Mouse (Mus musculus): ENCODE data around the gene Camta1. TPM values are rescaled to one million over a fixed set of nuclear protein-coding genes. Genes with fewer than 3 reads are reported as not detected.

The Camta1 gene
- polyA plus RNA-seq, 2 experiments, result 7.3 to 32.8 TPM

DNA sequence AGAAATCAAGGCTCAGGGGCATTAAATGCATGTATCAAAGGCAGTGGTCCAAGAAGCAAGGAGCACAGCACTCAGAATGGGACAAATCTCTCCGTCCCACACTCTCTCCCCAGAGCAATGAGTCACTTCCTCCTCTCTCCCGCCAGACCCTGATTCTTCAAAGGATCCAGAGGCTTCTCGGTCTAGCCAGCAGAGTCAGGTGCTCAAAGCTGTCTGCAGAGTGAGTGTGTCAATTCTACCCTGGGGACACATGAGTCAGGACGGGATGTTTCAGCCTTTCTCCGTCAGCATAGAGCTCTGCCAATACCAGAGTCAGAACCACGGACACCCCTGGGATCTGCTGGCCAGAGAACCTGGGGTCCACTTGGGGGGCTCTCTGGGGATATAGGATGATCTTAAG, 226.9 kb downstream of the Camta1 start:
- Histone ChIP-seq H3K36me3 (replicated peaks; ENCODE audit: control insufficient read depth, insufficient read depth, low read depth) (no peaks in the 10 kb centered on the region), H3K27me3 (ENCODE audit: control insufficient read depth, insufficient read depth, low read length) (no peaks in the 10 kb centered on the region), H3K4me1 (replicated peaks; ENCODE audit: control insufficient read depth in 2 of 2, insufficient read depth in 2 of 2, low read length in 1 of 2) (no peaks in the 10 kb centered on the region), H3K4me3 (ENCODE audit: insufficient read depth in 1 of 2, low read depth in 2 of 2, low read length in 2 of 2) (no peak overlapping the region), H3K27ac (no peak overlapping the region), H3K9me3 (ENCODE audit: control insufficient read depth, low read length) (no peaks in the 10 kb centered on the region), H3K4me2 (ENCODE audit: low read depth) (no peak overlapping the region), H3K9ac (replicated peaks) (no peak overlapping the region)
- 26% methylated on average over 6 of the region's 6 CpGs for WGBS (ENCODE audit: insufficient replicate concordance)
- DNase-seq (ENCODE audit: low read depth in 3 of 3, low spot score in 3 of 3), result no peak
- TF ChIP-seq CTCF (IDR thresholded peaks at IDR 0.05; ENCODE audit: low read depth) (no peak), EP300 (IDR thresholded peaks at IDR 0.05; ENCODE audit: low read depth) (no peak)
- ATAC-seq (ENCODE audit: insufficient read depth), result no peak

DNA sequence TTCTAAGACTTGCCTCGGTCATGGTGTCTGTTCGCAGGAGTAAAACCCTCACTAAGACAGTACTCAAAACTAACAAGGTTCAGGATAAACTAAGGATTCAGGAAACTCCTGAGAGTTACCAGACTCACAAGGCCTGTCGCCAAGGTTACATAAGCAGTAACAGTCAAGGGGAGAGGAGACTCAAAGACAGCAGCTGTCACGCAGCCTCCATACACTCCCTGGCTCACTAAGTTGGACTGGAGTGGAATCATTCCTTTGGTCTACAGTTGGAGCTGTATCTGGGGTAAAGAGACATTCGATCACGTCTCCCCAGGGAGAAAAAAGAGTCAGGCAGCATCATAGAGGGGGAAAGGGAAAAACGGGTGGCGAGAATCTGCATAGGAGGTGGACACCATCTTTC, 227.9 kb downstream of the Camta1 start:
- Histone ChIP-seq H3K27ac (no peak overlapping the region), H3K9me3 (ENCODE audit: control insufficient read depth, low read length) (no peaks in the 10 kb centered on the region), H3K9ac (replicated peaks) (no peak overlapping the region), H3K36me3 (replicated peaks; ENCODE audit: control insufficient read depth, insufficient read depth, low read depth) (no peaks in the 10 kb centered on the region), H3K4me1 (replicated peaks; ENCODE audit: control insufficient read depth in 2 of 2, insufficient read depth in 2 of 2, low read length in 1 of 2) (no peaks in the 10 kb centered on the region), H3K4me3 (ENCODE audit: insufficient read depth in 1 of 2, low read depth in 2 of 2, low read length in 2 of 2) (no peak overlapping the region), H3K4me2 (ENCODE audit: low read depth) (no peak overlapping the region), H3K27me3 (ENCODE audit: control insufficient read depth, insufficient read depth, low read length) (no peaks in the 10 kb centered on the region)
- DNase-seq (ENCODE audit: low read depth in 3 of 3, low spot score in 3 of 3), result no peak
- TF ChIP-seq EP300 (IDR thresholded peaks at IDR 0.05; ENCODE audit: low read depth), result no peak
- no peak for TF ChIP-seq CTCF (IDR thresholded peaks at IDR 0.05; ENCODE audit: low read depth)
- WGBS (ENCODE audit: insufficient replicate concordance), result 73% methylated on average over 8 of the region's 8 CpGs
- ATAC-seq (ENCODE audit: insufficient read depth), result no peak

DNA sequence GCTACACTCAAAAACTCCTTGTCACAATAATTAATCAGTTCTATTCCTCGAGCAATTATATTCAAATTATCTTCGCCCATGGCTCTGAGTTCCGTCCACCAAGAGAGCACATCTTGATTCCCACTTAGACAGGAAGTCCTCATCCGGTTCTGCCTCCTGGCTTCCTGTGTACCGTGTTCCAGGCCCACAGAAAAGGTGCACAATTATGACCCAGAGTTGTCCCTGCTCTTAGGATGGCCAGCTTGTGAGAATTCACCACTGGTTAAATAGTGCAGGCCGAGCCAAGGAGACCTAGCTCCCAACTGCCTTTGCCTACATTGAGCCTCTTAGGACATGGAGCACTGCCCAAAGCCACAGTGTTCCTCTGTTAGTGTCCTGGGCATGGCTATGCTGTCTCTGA, 229.4 kb downstream of the Camta1 start:
- no peak overlapping the region for H3K4me2 ChIP-seq (ENCODE audit: low read depth)
- H3K36me3 ChIP-seq (replicated peaks; ENCODE audit: control insufficient read depth, insufficient read depth, low read depth), result no peaks in the 10 kb centered on the region
- no peak for ATAC-seq (ENCODE audit: insufficient read depth)
- no peaks in the 10 kb centered on the region for H3K4me1 ChIP-seq (replicated peaks; ENCODE audit: control insufficient read depth in 2 of 2, insufficient read depth in 2 of 2, low read length in 1 of 2)
- H3K27me3 ChIP-seq (ENCODE audit: control insufficient read depth, insufficient read depth, low read length), result no peaks in the 10 kb centered on the region
- H3K9ac ChIP-seq (replicated peaks), result no peak overlapping the region
- no peak for DNase-seq (ENCODE audit: low read depth in 3 of 3, low spot score in 3 of 3)
- no peak overlapping the region for H3K27ac ChIP-seq
- H3K9me3 ChIP-seq (ENCODE audit: control insufficient read depth, low read length), result no peaks in the 10 kb centered on the region
- no peak overlapping the region for H3K4me3 ChIP-seq (ENCODE audit: insufficient read depth in 1 of 2, low read depth in 2 of 2, low read length in 2 of 2)
- 53% methylated on average over 6 of the region's 6 CpGs for WGBS (ENCODE audit: insufficient replicate concordance)
- TF ChIP-seq CTCF (IDR thresholded peaks at IDR 0.05; ENCODE audit: low read depth) (no peak), EP300 (IDR thresholded peaks at IDR 0.05; ENCODE audit: low read depth) (no peak)

DNA sequence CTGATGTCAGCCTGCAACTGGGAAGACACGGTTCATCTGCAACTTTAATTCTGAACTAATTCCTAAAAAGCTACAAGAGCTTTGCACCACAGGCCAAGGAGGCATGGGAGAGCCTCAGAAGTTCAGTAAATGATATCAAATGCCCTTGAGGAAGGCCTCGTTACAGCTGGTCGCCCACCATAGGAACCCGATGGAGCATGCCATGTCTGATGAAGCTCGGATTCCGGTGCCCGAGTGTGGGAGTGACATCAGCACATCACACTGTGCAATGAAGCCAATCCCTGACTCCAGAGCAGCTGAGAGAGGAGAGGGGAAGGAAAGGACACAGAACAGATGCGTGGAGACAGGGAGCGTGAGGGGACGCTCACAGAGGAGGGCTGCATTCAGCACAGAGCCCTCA, 231.0 kb downstream of the Camta1 start:
- no peaks in the 10 kb centered on the region; a peak in 1 of 4 replicates for H3K4me1 ChIP-seq (replicated peaks; ENCODE audit: control insufficient read depth in 2 of 2, insufficient read depth in 2 of 2, low read length in 1 of 2)
- H3K9ac ChIP-seq (replicated peaks), result no peak overlapping the region
- no peak overlapping the region for H3K27ac ChIP-seq
- H3K27me3 ChIP-seq (ENCODE audit: control insufficient read depth, insufficient read depth, low read length), result no peaks in the 10 kb centered on the region
- no peaks in the 10 kb centered on the region for H3K9me3 ChIP-seq (ENCODE audit: control insufficient read depth, low read length)
- 66% methylated on average over 10 of the region's 10 CpGs for WGBS (ENCODE audit: insufficient replicate concordance)
- ATAC-seq (ENCODE audit: insufficient read depth) (no peak), DNase-seq (ENCODE audit: low read depth in 3 of 3, low spot score in 3 of 3) (no peak)
- no peaks in the 10 kb centered on the region for H3K36me3 ChIP-seq (replicated peaks; ENCODE audit: control insufficient read depth, insufficient read depth, low read depth)
- TF ChIP-seq CTCF (IDR thresholded peaks at IDR 0.05; ENCODE audit: low read depth), result no peak
- TF ChIP-seq EP300 (IDR thresholded peaks at IDR 0.05; ENCODE audit: low read depth), result no peak
- H3K4me2 ChIP-seq (ENCODE audit: low read depth), result no peak overlapping the region
- H3K4me3 ChIP-seq (ENCODE audit: insufficient read depth in 1 of 2, low read depth in 2 of 2, low read length in 2 of 2), result no peak overlapping the region

DNA sequence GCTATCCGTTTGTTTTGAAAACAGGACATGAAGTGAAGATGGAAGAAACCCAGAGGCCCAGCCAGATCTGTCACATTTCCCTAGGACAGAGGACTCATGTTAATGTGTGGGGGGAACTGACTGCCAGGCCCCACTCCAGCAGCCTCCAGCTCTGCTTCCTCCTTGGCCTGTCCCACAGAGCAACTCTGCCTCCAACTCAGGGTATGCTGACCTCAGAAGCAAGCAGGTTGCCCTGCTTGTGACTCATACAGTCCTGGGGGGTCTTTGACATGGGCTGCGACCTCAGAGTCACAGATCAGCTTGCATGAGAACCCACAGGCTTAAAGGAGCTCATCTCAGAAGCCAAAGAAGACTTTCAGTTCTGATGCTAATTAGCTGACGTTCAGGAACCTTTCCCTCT, 231.4 kb downstream of the Camta1 start:
- Histone ChIP-seq H3K9ac (replicated peaks) (no peak overlapping the region), H3K9me3 (ENCODE audit: control insufficient read depth, low read length) (no peaks in the 10 kb centered on the region), H3K27ac (no peak overlapping the region), H3K4me2 (ENCODE audit: low read depth) (no peak overlapping the region), H3K36me3 (replicated peaks; ENCODE audit: control insufficient read depth, insufficient read depth, low read depth) (no peaks in the 10 kb centered on the region), H3K4me1 (replicated peaks; ENCODE audit: control insufficient read depth in 2 of 2, insufficient read depth in 2 of 2, low read length in 1 of 2) (no peaks in the 10 kb centered on the region; a peak in 1 of 4 replicates), H3K4me3 (ENCODE audit: insufficient read depth in 1 of 2, low read depth in 2 of 2, low read length in 2 of 2) (no peak overlapping the region), H3K27me3 (ENCODE audit: control insufficient read depth, insufficient read depth, low read length) (no peaks in the 10 kb centered on the region)
- ATAC-seq (ENCODE audit: insufficient read depth) (no peak), DNase-seq (ENCODE audit: low read depth in 3 of 3, low spot score in 3 of 3) (no peak)
- TF ChIP-seq EP300 (IDR thresholded peaks at IDR 0.05; ENCODE audit: low read depth) (no peak), CTCF (IDR thresholded peaks at IDR 0.05; ENCODE audit: low read depth) (no peak)
- WGBS (ENCODE audit: insufficient replicate concordance), result 52% methylated on average over 3 of the region's 3 CpGs
